Mouse (Mus musculus): ENCODE data around the gene Slc19a3. TPM values are rescaled to one million over a fixed set of nuclear protein-coding genes. Genes with fewer than 3 reads are reported as not detected.
A peak's percentile ranks its signal among the peaks of the same experiment; 100 is the strongest.
"Not testable (repeated sequence)": the region's sequence is repeated elsewhere in the genome, so short reads cannot be mapped to it uniquely, and the experiment has no call there.

Gene Slc19a3
- total RNA-seq, 1 experiment from 2014 or later: not detected

- DNase-seq: no peak
These were observed 31.7 kb downstream of the Slc19a3 start for GRCm38 (mm10) chr1:83006218-83007179.

- not testable (repeated sequence) for DNase-seq
These were observed 37.9 kb downstream of the Slc19a3 start, which contains the start of gene Gm47959 for GRCm38 (mm10) chr1:83000306-83000705. TSS of gene Gm47959 (plus strand) at chr1:83000548.

- no peak for DNase-seq
These were observed 44.3 kb downstream of the Slc19a3 start for GRCm38 (mm10) chr1:82993947-82994346.

GRCm38 (mm10) chr1:82992093-82992492, 46.2 kb downstream of the Slc19a3 start:
- no peak for DNase-seq

- no peak for DNase-seq
These were observed 46.7 kb downstream of the Slc19a3 start for GRCm38 (mm10) chr1:82991596-82991995.

- DNase-seq: peak; percentile 9
These were observed 47.2 kb downstream of the Slc19a3 start for GRCm38 (mm10) chr1:82991062-82991461.

- peak; percentile 40 for DNase-seq
These were observed 50.6 kb downstream of the Slc19a3 start for GRCm38 (mm10) chr1:82987530-82988198.

GRCm38 (mm10) chr1:82986738-82987137, 51.5 kb downstream of the Slc19a3 start:
- DNase-seq: no peak

- DNase-seq: no peak
These were observed 60.4 kb downstream of the Slc19a3 start for GRCm38 (mm10) chr1:82977840-82978239.

GRCm38 (mm10) chr1:82975750-82976149, 62.5 kb downstream of the Slc19a3 start:
- peak; percentile 36 for DNase-seq

- peak; percentile 21 for DNase-seq
These were observed 63.9 kb downstream of the Slc19a3 start for GRCm38 (mm10) chr1:82974342-82974741.

GRCm38 (mm10) chr1:82973901-82974300, 64.3 kb downstream of the Slc19a3 start:
- no peak for DNase-seq

GRCm38 (mm10) chr1:82973244-82973643, 65.0 kb downstream of the Slc19a3 start:
- DNase-seq: no peak

GRCm38 (mm10) chr1:82972046-82972445, 66.2 kb downstream of the Slc19a3 start:
- peak; percentile 58 for DNase-seq

GRCm38 (mm10) chr1:82966413-82966812, 71.8 kb downstream of the Slc19a3 start:
- no peak for DNase-seq

Other genes starting within 250 kb of the Slc19a3 start
- 53.0 and 59.5 TPM in 2 replicates for gene Agfg1, start 199.0 kb downstream of the Slc19a3 start, total RNA-seq (2021)
- gene A030005L19Rik, start 125.1 kb downstream of the Slc19a3 start, total RNA-seq (2021): not detected in 2 replicates
- gene A030014E15Rik, start 113.5 kb downstream of the Slc19a3 start, total RNA-seq (2021): not detected in 2 replicates
- not detected in 2 replicates for gene Gm6217, start 107.0 kb downstream of the Slc19a3 start, total RNA-seq (2021)
- not detected in 2 replicates for gene A030003K21Rik, start 95.1 kb downstream of the Slc19a3 start, total RNA-seq (2021)
- not detected in 2 replicates for gene Gm7544, start 82.4 kb downstream of the Slc19a3 start, total RNA-seq (2021)
- gene Gm47955, start 78.2 kb downstream of the Slc19a3 start, total RNA-seq (2021): not detected in 2 replicates
- not detected in 2 replicates for gene Gm47959, start 37.9 kb downstream of the Slc19a3 start, total RNA-seq (2021)
- not detected in 2 replicates for gene Krtap28-10, start 4.0 kb upstream of the Slc19a3 start, total RNA-seq (2021)
- gene Gm47969, start 6.5 kb upstream of the Slc19a3 start, total RNA-seq (2021): not detected in 2 replicates
- gene A030005K14Rik, start 20.9 kb upstream of the Slc19a3 start, total RNA-seq (2021): not detected in 2 replicates
- gene Krtap28-13, start 22.5 kb upstream of the Slc19a3 start, total RNA-seq (2021): not detected in 2 replicates
- not detected in 2 replicates for gene Ccl20, start 78.3 kb upstream of the Slc19a3 start, total RNA-seq (2021)
- gene Daw1, start 121.3 kb upstream of the Slc19a3 start, total RNA-seq (2021): not detected in 2 replicates

Data from adrenal gland, postnatal 14 days (tissue).